Mouse (Mus musculus) C3H10T1/2 (cell line): ENCODE data around the gene Ddx46. TPM values are rescaled to one million over a fixed set of nuclear protein-coding genes. Genes with fewer than 3 reads are reported as not detected.

Experiments used
- polyA plus RNA-seq, 2 experiments: library from polyadenylated mRNA; unstranded; fragments of >200 nt; fragmentation: generic; extraction: Trizol; gene quantifications; one replicate each; pipeline ENCODE4 v1.2.1; 2012; ENCODE audit warnings: missing spikeins in 2 of 2

Gene Ddx46
- polyA plus RNA-seq: 1 to 10 TPM; 1.7 to 8.0 TPM

GRCm38 (mm10) chr13:55634639-55635127 lies at the start of gene Ddx46:
Ddx46 (plus strand) TSS chr13:55635027.

GRCm38 (mm10) chr13:55599566-55600540 lies 35.0 kb upstream of the Ddx46 start, which contains the start of gene B4galt7:
B4galt7 (plus strand) TSS chr13:55599896.

GRCm38 (mm10) chr13:55622649-55623541 lies 11.9 kb upstream of the Ddx46 start, which contains the start of gene Caml:
Caml (plus strand) TSS chr13:55623005.

GRCm38 (mm10) chr13:55692535-55693242 lies 57.9 kb downstream of the Ddx46 start, which contains the start of gene B230219D22Rik:
B230219D22Rik (plus strand) TSS chr13:55693124.

GRCm38 (mm10) chr13:55714501-55715166 lies 79.8 kb downstream of the Ddx46 start, which contains the start of gene Txndc15:
Txndc15 (plus strand) TSS chr13:55714650.

GRCm38 (mm10) chr13:55727120-55727838 lies 92.5 kb downstream of the Ddx46 start, which contains the start of gene Pcbd2:
Pcbd2 (plus strand) TSS chr13:55727368.

Other genes starting within 250 kb of the Ddx46 start
- not detected for gene Slc34a1, start 236.8 kb upstream of the Ddx46 start, polyA plus RNA-seq
- not detected for gene Pfn3, start 219.8 kb upstream of the Ddx46 start, polyA plus RNA-seq
- not detected for gene F12, start 208.2 kb upstream of the Ddx46 start, polyA plus RNA-seq
- 10 to 100 TPM; 43.0 to 50.7 TPM for gene Grk6, start 190.0 kb upstream of the Ddx46 start, polyA plus RNA-seq
- gene Prr7, start 170.8 kb upstream of the Ddx46 start, polyA plus RNA-seq: 1 to 10 TPM; 2.8 to 4.0 TPM
- gene Dbn1, start 146.9 kb upstream of the Ddx46 start, polyA plus RNA-seq: 10 to 100 TPM in 1 of 2 experiments, 1 to 10 TPM in 1; 2.5 to 20.5 TPM
- 100 to 1,000 TPM in 1 of 2 experiments, 10 to 100 TPM in 1; 68.4 to 106 TPM for gene Pdlim7, start 121.4 kb upstream of the Ddx46 start, polyA plus RNA-seq
- 1 to 10 TPM in 1 of 2 experiments, under 1 TPM in 1; 0.34 to 1.7 TPM for gene Dok3, start 105.7 kb upstream of the Ddx46 start, polyA plus RNA-seq
- 10 to 100 TPM; 49.9 to 50.1 TPM for gene Ddx41, start 98.4 kb upstream of the Ddx46 start, polyA plus RNA-seq
- gene Fam193b, start 63.9 kb upstream of the Ddx46 start, polyA plus RNA-seq: 10 to 100 TPM in 1 of 2 experiments, 1 to 10 TPM in 1; 9.0 to 47.1 TPM
- gene Tmed9, start 61.3 kb upstream of the Ddx46 start, polyA plus RNA-seq: 100 to 1,000 TPM; 105 to 221 TPM
- 10 to 100 TPM in 1 of 2 experiments, 1 to 10 TPM in 1; 4.8 to 13.1 TPM for gene B4galt7, start 35.1 kb upstream of the Ddx46 start, polyA plus RNA-seq
- gene Caml, start 12.0 kb upstream of the Ddx46 start, polyA plus RNA-seq: 10 to 100 TPM; 14.1 to 40.8 TPM
- gene B230219D22Rik, start 58.1 kb downstream of the Ddx46 start, polyA plus RNA-seq: 1 to 10 TPM in 1 of 2 experiments, under 1 TPM in 1; 0.85 to 9.6 TPM
- gene Txndc15, start 79.6 kb downstream of the Ddx46 start, polyA plus RNA-seq: 10 to 100 TPM in 1 of 2 experiments, 1 to 10 TPM in 1; 5.5 to 59.7 TPM
- 10 to 100 TPM; 42.3 to 96.6 TPM for gene Pcbd2, start 92.3 kb downstream of the Ddx46 start, polyA plus RNA-seq
- under 1 TPM; 0.05 to 0.16 TPM for gene Catsper3, start 149.5 kb downstream of the Ddx46 start, polyA plus RNA-seq
- not detected for gene Pitx1, start 201.2 kb downstream of the Ddx46 start, polyA plus RNA-seq